Mouse (Mus musculus): ENCODE data around the gene Ebf1.

DNA sequence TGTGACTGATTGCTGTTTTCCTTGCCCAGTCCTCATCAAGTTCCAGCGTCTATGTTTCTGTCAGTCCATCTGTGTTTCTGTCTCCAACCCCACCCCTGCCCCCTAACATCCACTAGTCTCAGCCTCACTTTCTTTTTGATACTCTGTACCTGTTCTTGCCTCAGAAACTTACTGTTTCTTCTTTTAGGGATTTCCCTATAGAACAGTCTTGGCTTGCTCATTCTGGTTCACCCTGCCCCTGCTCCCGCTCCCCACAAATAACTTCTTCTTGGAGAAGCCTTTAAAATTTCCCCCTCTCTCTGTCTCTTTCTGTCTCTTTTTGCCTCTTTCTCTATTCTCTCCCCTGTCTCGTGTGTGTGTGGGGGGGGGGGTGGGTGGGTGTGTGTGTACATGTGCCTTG, 71.4 kb downstream of the Ebf1 start:
- no peak for TF ChIP-seq GATA1 (IDR thresholded peaks at IDR 0.05; ENCODE audit: borderline replicate concordance, low read length)
- no peak for TF ChIP-seq FLI1 (IDR thresholded peaks at IDR 0.05; ENCODE audit: low read length)
